Mouse (Mus musculus) forebrain, embryonic 12.5 days (tissue): ENCODE measurements around the gene Igf1r. TPM values are rescaled to one million over a fixed set of nuclear protein-coding genes. Genes with fewer than 3 reads are reported as not detected.

ENCODE experiments used
- ATAC-seq: fragments of 200-750 bp; cut with Nextera tagmentation; 2 replicates; pipeline ENCODE4 v1.8.0; 2017; ENCODE audit warnings: moderate TSS enrichment; ENCODE audit not compliant: low FRiP score
- H3K27ac ChIP-seq: fragments of 300-500 bp; sonication (generic); 2 replicates; pipeline ENCODE4 v1.5.1; 2016; ENCODE audit warnings: mild to moderate bottlenecking
- H3K27me3 ChIP-seq: fragments of 300-500 bp; sonication (generic); 2 replicates; pipeline ENCODE4 v1.6.1; 2016; ENCODE audit warnings: mild to moderate bottlenecking
- H3K36me3 ChIP-seq: fragments of 300-500 bp; sonication (generic); replicated peaks from 2 replicates; pipeline ENCODE4 v1.6.1; 2016; ENCODE audit warnings: mild to moderate bottlenecking
- H3K4me1 ChIP-seq: fragments of 300-500 bp; sonication (generic); 2 replicates; pipeline ENCODE4 v1.6.1; 2016
- H3K4me2 ChIP-seq: fragments of 300-500 bp; sonication (generic); 2 replicates; pipeline ENCODE4 v1.6.1; 2016; ENCODE audit warnings: mild to moderate bottlenecking, moderate library complexity
- H3K4me3 ChIP-seq: fragments of 300-500 bp; sonication (generic); replicated peaks from 2 replicates; pipeline ENCODE4 v1.5.1; 2016; ENCODE audit warnings: mild to moderate bottlenecking
- H3K9ac ChIP-seq: fragments of 300-500 bp; sonication (generic); 2 replicates; pipeline ENCODE4 v1.6.1; 2016; ENCODE audit warnings: mild to moderate bottlenecking
- H3K9me3 ChIP-seq: fragments of 300-500 bp; sonication (generic); 2 replicates; pipeline ENCODE4 v1.6.1; 2016
- WGBS: fragments of 180-500 bp; shearing (Covaris S2); methylation state at CpG from one replicate; pipeline ENCODE4 v1.1.7; 2016; 5-methylcytosine and 5-hydroxymethylcytosine counted together
- polyA plus RNA-seq: library from polyadenylated mRNA; unstranded; fragments of >200 nt; fragmentation: Nextera tagmentation; extraction: Ambion mirVana; gene quantifications from 2 replicates; pipeline ENCODE4 v1.2.1, GENCODE M21; 2016

Gene Igf1r
- polyA plus RNA-seq, 1 experiment from 2014 or later = 36.1 TPM

- ATAC-seq = no peak
- Histone ChIP-seq H3K9ac (no peak overlapping the region), H3K4me1 (peaks cover 11% of the 10 kb centered on the region), H3K27me3 (no peaks in the 10 kb centered on the region), H3K4me3 (no peak overlapping the region), H3K9me3 (no peaks in the 10 kb centered on the region), H3K36me3 (no peaks in the 10 kb centered on the region; the same call in 1 of the 2 replicates), H3K27ac (no peak overlapping the region), H3K4me2 (no peak overlapping the region)
- 74% methylated on average over 8 of the region's 8 CpGs for WGBS
Measured at GRCm38 (mm10) chr7:68038846-68039245, 86.2 kb downstream of the Igf1r start.

- no peaks in the 10 kb centered on the region for H3K27me3 ChIP-seq
- no peaks in the 10 kb centered on the region for H3K9me3 ChIP-seq
- peaks cover 4% of the 10 kb centered on the region for H3K4me1 ChIP-seq
- no peak overlapping the region for H3K4me2 ChIP-seq
- ATAC-seq = no peak
- H3K27ac ChIP-seq = no peak overlapping the region
- H3K36me3 ChIP-seq = no peaks in the 10 kb centered on the region; the same call in 1 of the 2 replicates
- no peak overlapping the region for H3K9ac ChIP-seq
- no peak overlapping the region for H3K4me3 ChIP-seq
- WGBS = 82% methylated on average over 2 of the region's 2 CpGs
Measured at GRCm38 (mm10) chr7:68039550-68039949, 86.9 kb downstream of the Igf1r start.

- no peak overlapping the region for H3K27ac ChIP-seq
- no peak for ATAC-seq
- H3K36me3 ChIP-seq = no peaks in the 10 kb centered on the region
- WGBS = 88% methylated on average over 4 of the region's 4 CpGs
- H3K27me3 ChIP-seq = no peaks in the 10 kb centered on the region
- peaks cover 7% of the 10 kb centered on the region for H3K4me1 ChIP-seq
- H3K9ac ChIP-seq = no peak overlapping the region
- no peaks in the 10 kb centered on the region for H3K9me3 ChIP-seq
- no peak overlapping the region for H3K4me3 ChIP-seq
- H3K4me2 ChIP-seq = no peak overlapping the region
Measured at GRCm38 (mm10) chr7:68044621-68045020, 92.0 kb downstream of the Igf1r start.

GRCm38 (mm10) chr7:68047152-68047551, 94.5 kb downstream of the Igf1r start:
- Histone ChIP-seq H3K4me1 (peaks cover 7% of the 10 kb centered on the region), H3K27me3 (no peaks in the 10 kb centered on the region), H3K36me3 (no peaks in the 10 kb centered on the region), H3K9me3 (no peaks in the 10 kb centered on the region), H3K4me3 (no peak overlapping the region), H3K4me2 (no peak overlapping the region), H3K27ac (no peak overlapping the region), H3K9ac (no peak overlapping the region)
- no peak for ATAC-seq
- 72% methylated on average over 4 of the region's 4 CpGs for WGBS

- no peaks in the 10 kb centered on the region for H3K36me3 ChIP-seq
- no peak overlapping the region for H3K27ac ChIP-seq
- H3K4me1 ChIP-seq = peaks cover 8% of the 10 kb centered on the region
- H3K27me3 ChIP-seq = no peaks in the 10 kb centered on the region
- H3K9me3 ChIP-seq = no peaks in the 10 kb centered on the region
- 94% methylated on average over 4 of the region's 4 CpGs for WGBS
- H3K4me2 ChIP-seq = no peak overlapping the region
- no peak for ATAC-seq
- H3K4me3 ChIP-seq = no peak overlapping the region
- H3K9ac ChIP-seq = no peak overlapping the region
Measured at GRCm38 (mm10) chr7:68048532-68048931, 95.9 kb downstream of the Igf1r start.

GRCm38 (mm10) chr7:68049048-68049447, 96.4 kb downstream of the Igf1r start:
- no peak overlapping the region for H3K9ac ChIP-seq
- WGBS = 87% methylated on average over 7 of the region's 7 CpGs
- no peaks in the 10 kb centered on the region for H3K36me3 ChIP-seq
- no peak overlapping the region for H3K27ac ChIP-seq
- peaks cover 10% of the 10 kb centered on the region for H3K4me1 ChIP-seq
- H3K9me3 ChIP-seq = no peaks in the 10 kb centered on the region
- no peak overlapping the region for H3K4me2 ChIP-seq
- H3K4me3 ChIP-seq = no peak overlapping the region
- ATAC-seq = no peak
- no peaks in the 10 kb centered on the region for H3K27me3 ChIP-seq

- peaks cover 10% of the 10 kb centered on the region for H3K4me1 ChIP-seq
- H3K4me2 ChIP-seq = no peak overlapping the region
- no peak for ATAC-seq
- no peaks in the 10 kb centered on the region for H3K36me3 ChIP-seq
- H3K27ac ChIP-seq = no peak overlapping the region
- no peak overlapping the region for H3K9ac ChIP-seq
- WGBS = 79% methylated on average over 10 of the region's 10 CpGs
- no peaks in the 10 kb centered on the region for H3K27me3 ChIP-seq
- no peaks in the 10 kb centered on the region for H3K9me3 ChIP-seq
- no peak overlapping the region for H3K4me3 ChIP-seq
Measured at GRCm38 (mm10) chr7:68053002-68053624, 100.5 kb downstream of the Igf1r start.

- Histone ChIP-seq H3K9ac (no peak overlapping the region), H3K27ac (no peak overlapping the region), H3K4me3 (no peak overlapping the region), H3K36me3 (no peaks in the 10 kb centered on the region), H3K9me3 (no peaks in the 10 kb centered on the region), H3K4me2 (no peak overlapping the region), H3K27me3 (no peaks in the 10 kb centered on the region), H3K4me1 (peaks cover 8% of the 10 kb centered on the region)
- no peak for ATAC-seq
- 43% methylated on average over 2 of the region's 2 CpGs for WGBS
Measured at GRCm38 (mm10) chr7:68054498-68054897, 101.9 kb downstream of the Igf1r start.

- WGBS = 81% methylated on average over 6 of the region's 6 CpGs
- Histone ChIP-seq H3K4me1 (peaks cover 8% of the 10 kb centered on the region), H3K9ac (no peak overlapping the region), H3K27ac (no peak overlapping the region), H3K4me2 (no peak overlapping the region), H3K27me3 (no peaks in the 10 kb centered on the region), H3K36me3 (no peaks in the 10 kb centered on the region), H3K9me3 (no peaks in the 10 kb centered on the region), H3K4me3 (no peak overlapping the region)
- ATAC-seq = no peak
Measured at GRCm38 (mm10) chr7:68054956-68055355, 102.3 kb downstream of the Igf1r start.

GRCm38 (mm10) chr7:68057010-68057409, 104.4 kb downstream of the Igf1r start:
- H3K27me3 ChIP-seq = no peaks in the 10 kb centered on the region
- H3K9ac ChIP-seq = no peak overlapping the region
- ATAC-seq = no peak
- peaks cover 15% of the 10 kb centered on the region for H3K4me1 ChIP-seq
- no peaks in the 10 kb centered on the region for H3K36me3 ChIP-seq
- 79% methylated on average over 3 of the region's 3 CpGs for WGBS
- no peaks in the 10 kb centered on the region for H3K9me3 ChIP-seq
- H3K4me2 ChIP-seq = no peak overlapping the region
- no peak overlapping the region for H3K4me3 ChIP-seq
- H3K27ac ChIP-seq = no peak overlapping the region

- 88% methylated on average over 6 of the region's 6 CpGs for WGBS
Measured at GRCm38 (mm10) chr7:68059690-68060089, 107.1 kb downstream of the Igf1r start.

GRCm38 (mm10) chr7:68061434-68061833, 108.8 kb downstream of the Igf1r start:
- no peaks in the 10 kb centered on the region for H3K9me3 ChIP-seq
- WGBS = 79% methylated on average over 9 of the region's 9 CpGs
- no peak overlapping the region for H3K27ac ChIP-seq
- no peak for ATAC-seq
- H3K27me3 ChIP-seq = no peaks in the 10 kb centered on the region
- no peak overlapping the region for H3K4me3 ChIP-seq
- no peak overlapping the region for H3K4me2 ChIP-seq
- H3K36me3 ChIP-seq = no peaks in the 10 kb centered on the region
- H3K4me1 ChIP-seq = peaks cover 35% of the 10 kb centered on the region
- H3K9ac ChIP-seq = no peak overlapping the region

More at GRCm38 (mm10) chr7:68059690-68060089, 107.1 kb downstream of the Igf1r start:
- no peak for ATAC-seq
- no peaks in the 10 kb centered on the region for H3K27me3 ChIP-seq
- no peaks in the 10 kb centered on the region for H3K9me3 ChIP-seq
- no peak overlapping the region for H3K27ac ChIP-seq
- no peak overlapping the region for H3K4me3 ChIP-seq
- no peak overlapping the region for H3K4me2 ChIP-seq
- peaks cover 34% of the 10 kb centered on the region for H3K4me1 ChIP-seq
- no peak overlapping the region for H3K9ac ChIP-seq
- H3K36me3 ChIP-seq = no peaks in the 10 kb centered on the region

- Histone ChIP-seq H3K27ac (no peak overlapping the region), H3K9ac (no peak overlapping the region), H3K4me2 (no peak overlapping the region), H3K4me1 (peaks cover 35% of the 10 kb centered on the region), H3K36me3 (no peaks in the 10 kb centered on the region), H3K4me3 (no peak overlapping the region), H3K27me3 (no peaks in the 10 kb centered on the region), H3K9me3 (no peaks in the 10 kb centered on the region)
- ATAC-seq = no peak
- 78% methylated on average over 13 of the region's 13 CpGs for WGBS
Measured at GRCm38 (mm10) chr7:68062170-68062848, 109.7 kb downstream of the Igf1r start.
